Mouse (Mus musculus) spleen, adult 2 months (tissue): ENCODE data around the gene Hdgfl3.

Source experiments
- CTCF ChIP-seq: fragments of 200-500 bp; IDR thresholded peaks from 2 replicates; pipeline ENCODE4 v1.5.1; 2011; ENCODE audit warnings: mild to moderate bottlenecking, inconsistent platforms; ENCODE audit not compliant: insufficient read depth, insufficient read length, insufficient replicate concordance; ENCODE audit errors: extremely low read depth
- POLR2A ChIP-seq: fragments of 200-500 bp; IDR thresholded peaks from 2 replicates; pipeline ENCODE4 v1.6.1; 2011; ENCODE audit warnings: low read depth, low read length, inconsistent platforms

GRCm38 (mm10) chr7:81858968-81859721 is 75.1 kb downstream of the Hdgfl3 start, which contains the start of gene Tm6sf1:
- TF ChIP-seq CTCF (no peak), POLR2A (0 out of 2 replicates have a peak, but pooled peaks have one; percentile 2)
